Comparison of ENCODE assay signal across 25 mouse cellular contexts in genomic region chr5:144917172-144917571, GRCm38 (mm10).
"Had no signal": no experiment of that assay in that cellular context is flagged by ENCODE, and none has a peak within 500 bp of the region (broad histone marks: within the 10 kb centered on the region; RNA-seq: fewer than 3 reads in every experiment).

No protein-coding gene starts in this region.

- H3K9me3 ChIP-seq: heart, embryonic 10.5 days; heart, embryonic 12.5 days; hindbrain, embryonic 10.5 days; hindbrain, embryonic 12.5 days; intestine, embryonic 15.5 days; limb, embryonic 10.5 days; limb, embryonic 12.5 days had no signal

- ATAC-seq: forebrain, postnatal 0 days; hindbrain, embryonic 16.5 days; inflammation-experienced regulatory T-cells, adult 6 months; intestine, embryonic 15.5 days; intestine, postnatal 0 days had no signal

- H3K4me3 ChIP-seq: gastrocnemius, adult 2 months; heart, embryonic 10.5 days; heart, embryonic 12.5 days; hindbrain, embryonic 10.5 days; hindbrain, embryonic 12.5 days; intestine, embryonic 15.5 days; layer of hippocampus, adult 2 months; left cerebral cortex, adult 2 months; limb, embryonic 10.5 days; limb, embryonic 12.5 days had no signal

- H3K36me3 ChIP-seq: heart, embryonic 10.5 days; heart, embryonic 12.5 days; hindbrain, embryonic 10.5 days; hindbrain, embryonic 12.5 days; intestine, embryonic 15.5 days; limb, embryonic 10.5 days; limb, embryonic 12.5 days had no signal

- DNase-seq: forebrain, postnatal 0 days; gastrocnemius, adult 2 months; gastrocnemius, postnatal 10 days; gastrocnemius, postnatal 25 days; heart, adult 18-20 months; heart, postnatal 10 days; heart, postnatal 4 days; kidney, adult 18-20 months; kidney, adult 8-10 months; kidney, postnatal 10 days; kidney, postnatal 25 days; kidney, postnatal 4 days had no signal

- H3K27me3 ChIP-seq: heart, embryonic 12.5 days; hindbrain, embryonic 12.5 days; intestine, embryonic 15.5 days; limb, embryonic 12.5 days had no signal

- H3K27ac ChIP-seq: heart, embryonic 10.5 days; hindbrain, embryonic 10.5 days; hindbrain, embryonic 12.5 days; hindbrain, embryonic 14.5 days; intestine, embryonic 15.5 days; layer of hippocampus, adult 2 months; limb, embryonic 12.5 days had no signal

- H3K4me2 ChIP-seq: heart, embryonic 12.5 days; hindbrain, embryonic 12.5 days; hindbrain, embryonic 14.5 days; intestine, embryonic 15.5 days; limb, embryonic 12.5 days had no signal

- H3K9ac ChIP-seq: forebrain, postnatal 0 days; heart, embryonic 12.5 days; hindbrain, embryonic 12.5 days; hindbrain, embryonic 14.5 days; intestine, embryonic 15.5 days; limb, embryonic 12.5 days had no signal
